Mouse (Mus musculus) small intestine, adult 2 months (tissue): Measurements from ENCODE around the gene Rps9.

Source experiments
- CTCF ChIP-seq: fragments of 200-500 bp; IDR thresholded peaks from 2 replicates; pipeline ENCODE4 v1.5.1; 2012; ENCODE audit warnings: low read depth, mild to moderate bottlenecking, control low read depth, inconsistent platforms, low read length, moderate library complexity, mixed read lengths; ENCODE audit not compliant: insufficient replicate concordance, insufficient read length; ENCODE audit errors: extremely low read depth
- POLR2A ChIP-seq: fragments of 200-500 bp; IDR thresholded peaks from 2 replicates; pipeline ENCODE4 v1.6.1; 2012; ENCODE audit warnings: low read depth, mild to moderate bottlenecking, control low read depth, inconsistent platforms, low read length, moderate library complexity

GRCm38 (mm10) chr7:3707568-3708413, 4.0 kb downstream of the Rps9 start:
- no peak for TF ChIP-seq POLR2A
- TF ChIP-seq CTCF, result no peak
